Mouse (Mus musculus) embryonic fibroblast, embryonic 13.5 days (primary cell): Measurements from ENCODE around the gene Gm45837.

ENCODE experiments used
- CTCF ChIP-seq: IDR thresholded peaks from 2 replicates; pipeline ENCODE4 v1.5.1; 2011; ENCODE audit warnings: mild to moderate bottlenecking, control low read depth, low read length, moderate library complexity, borderline replicate concordance; ENCODE audit not compliant: insufficient read depth
- POLR2A ChIP-seq: IDR thresholded peaks from 2 replicates; pipeline ENCODE4 v1.6.1; 2011; ENCODE audit warnings: low read depth, mild to moderate bottlenecking, control low read depth, low read length, moderate library complexity

DNA sequence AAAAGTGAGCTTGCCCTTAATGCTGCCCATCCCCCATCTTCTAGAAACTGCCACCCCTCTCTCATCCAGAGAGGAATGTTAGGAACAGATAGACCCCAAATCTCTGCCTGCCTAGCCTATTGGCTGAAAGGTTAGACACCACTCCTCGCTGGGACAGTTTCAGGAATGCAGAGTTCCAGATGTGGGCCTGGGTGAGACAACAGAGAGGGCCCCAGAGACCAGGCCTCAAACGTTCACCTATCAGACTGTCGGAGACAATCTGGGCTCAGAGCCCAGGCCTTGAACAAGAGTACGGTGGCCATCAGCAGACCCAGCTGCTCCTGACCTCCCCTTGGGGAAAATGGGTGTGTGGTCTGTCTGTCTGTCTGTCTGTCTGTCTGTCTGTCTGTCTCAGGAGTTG, 17.7 kb upstream of the Gm45837 start:
- TF ChIP-seq CTCF: no peak
- TF ChIP-seq POLR2A: no peak
